8 mouse cellular contexts compared by ENCODE assay signal in the genomic region with DNA sequence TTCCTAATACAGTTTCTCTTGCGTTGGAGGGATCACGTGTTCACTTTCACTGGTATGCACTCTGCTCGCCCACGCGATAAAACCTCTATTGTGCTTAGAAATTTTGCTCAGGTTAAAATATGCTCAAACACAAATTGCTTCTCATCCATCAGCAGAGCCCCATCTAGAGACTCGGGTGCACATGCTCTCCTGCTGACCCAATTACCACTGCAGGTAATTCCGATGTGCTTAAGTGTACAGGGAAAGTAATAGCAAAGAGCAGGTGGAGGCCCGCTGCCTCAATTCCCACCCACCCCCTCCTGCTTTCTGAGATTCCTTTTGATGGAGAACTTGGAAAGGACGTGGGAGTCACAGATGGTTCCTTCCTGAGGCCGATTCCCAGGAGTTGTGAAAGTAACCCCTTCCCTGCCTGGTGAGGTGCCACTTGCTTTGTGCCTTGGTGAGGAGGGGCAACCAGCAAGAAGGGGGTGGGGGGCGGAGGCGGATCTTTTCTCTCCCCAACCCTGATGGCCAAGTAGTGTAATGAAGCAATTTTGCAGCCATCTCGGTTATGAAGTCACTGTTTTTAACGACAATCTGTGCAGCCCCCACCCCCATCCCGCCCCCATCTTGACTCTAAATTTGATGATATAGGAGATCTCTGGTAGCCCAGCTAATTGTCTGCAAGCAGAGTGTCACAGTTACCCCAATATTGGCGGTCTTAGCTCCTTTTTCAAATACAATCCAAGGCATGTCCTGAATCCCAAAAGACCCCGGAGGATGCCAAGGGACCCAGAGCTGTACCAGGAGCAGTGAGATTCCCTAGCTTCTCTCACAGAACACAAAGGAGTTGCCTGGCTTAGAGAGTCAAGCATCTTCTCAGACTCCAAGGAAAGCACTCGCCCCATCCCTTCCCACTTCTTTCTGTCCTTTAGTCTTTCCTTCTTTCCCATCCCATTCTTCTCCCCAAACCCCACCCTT. TPM values are rescaled to one million over a fixed set of nuclear protein-coding genes. Genes with fewer than 3 reads are reported as not detected.
A peak's percentile ranks its signal among the peaks of the same experiment; 100 is the strongest.
DNase-seq lines count a peak whose midpoint lies in the region; TF ChIP-seq lines count a peak whose summit lies in the region.

No protein-coding gene starts in this region.

- no peak for TF ChIP-seq CTCF in C2C12 (IDR thresholded peaks at IDR 0.05; ENCODE audit: control insufficient read depth, insufficient read depth, insufficient read length)

- no peaks in the 10 kb centered on the region for H3K79me2 ChIP-seq in C2C12 (ENCODE audit: control insufficient read depth, insufficient read depth)

- no peak overlapping the region for H3K27ac ChIP-seq in hindbrain, embryonic 10.5 days

- peaks cover 32% of the 10 kb centered on the region for H3K4me1 ChIP-seq in hindbrain, embryonic 10.5 days (replicated peaks)

- 4% methylated on average over 18 of the region's 18 CpGs for WGBS in hindbrain, embryonic 10.5 days

- no peaks in the 10 kb centered on the region for H3K9me3 ChIP-seq in hindbrain, embryonic 10.5 days

- H3K79me3 ChIP-seq in C2C12 (ENCODE audit: low read depth) = no peaks in the 10 kb centered on the region

- peak; percentile 79 for DNase-seq in brain, embryonic 18.5 days (ENCODE audit: low read depth, low spot score)
- peak; percentile 12 for DNase-seq in hindbrain, embryonic 10.5 days (ENCODE audit: low spot score)
- DNase-seq in left cerebral cortex, postnatal 25 days (ENCODE audit: low spot score in 2 of 2) = peak; percentile 74 to 96
- peak; percentile 85 for DNase-seq in right cerebral cortex, adult 2 months (ENCODE audit: low spot score in 2 of 2)
- no peak for DNase-seq in kidney, postnatal 36 days
- DNase-seq in urinary bladder, postnatal 25 days (ENCODE audit: low spot score) = no peak
- DNase-seq in natural killer cell, adult 2 months (ENCODE audit: low spot score in 2 of 2) = no peak

- H3K27me3 ChIP-seq in C2C12 (ENCODE audit: control insufficient read depth, insufficient read depth, insufficient read length) = peaks cover 3% of the 10 kb centered on the region
- H3K27me3 ChIP-seq in hindbrain, embryonic 10.5 days (ENCODE audit: insufficient read depth, poor library complexity, severe bottlenecking) = peaks cover 58% of the 10 kb centered on the region

- H3K4me3 ChIP-seq in C2C12 (ENCODE audit: insufficient read depth, poor library complexity, severe bottlenecking) = no peak overlapping the region
- peak overlapping the region; percentile 79 for H3K4me3 ChIP-seq in hindbrain, embryonic 10.5 days

- intact Hi-C loops in left cerebral cortex, postnatal 25 days (cut with DNase I) = loop anchor here (1.0 to 10.0 kb wide), 10 partner anchors 147 to 985 kb away; no protein-coding TSS in a partner anchor

- H3ac ChIP-seq in C2C12 (ENCODE audit: control insufficient read depth, insufficient read length, low read depth) = no peak overlapping the region

- no peaks in the 10 kb centered on the region for H3K36me3 ChIP-seq in C2C12 (ENCODE audit: control insufficient read depth, insufficient read depth)
- H3K36me3 ChIP-seq in hindbrain, embryonic 10.5 days = no peaks in the 10 kb centered on the region

TF ChIP-seq in C2C12, 6 proteins besides CTCF, POLR2A, EP300 and RAD21:
- TF ChIP-seq USF1 (IDR thresholded peaks at IDR 0.05; ENCODE audit: low read depth) = peak; percentile 40
- TF ChIP-seq MYOD1 (IDR thresholded peaks at IDR 0.05; ENCODE audit: control insufficient read depth, insufficient read length, low read depth) = no peak

RNA-seq across cellular contexts. Expression of a gene that starts 2.0 kb away (rescaled TPM):
- not detected for polyA plus RNA-seq in C2C12 (2012; fragmentation: generic; extraction: Trizol)
- 0.29 and 0.86 TPM in 2 replicates for polyA plus RNA-seq in hindbrain, embryonic 10.5 days (2016; fragmentation: Nextera tagmentation; extraction: Ambion mirVana)
- 100 to 1,000 TPM; 121 to 134 TPM for total RNA-seq in left cerebral cortex, postnatal 25 days (2021)

Comparison
In these comparisons a context has a peak if more than half of its experiments do, and no peak if none do; other contexts are left out.
1. DNase-seq: peak in brain, embryonic 18.5 days (single experiment), hindbrain, embryonic 10.5 days (single experiment), left cerebral cortex, postnatal 25 days (2 of 2) and right cerebral cortex, adult 2 months (2 of 2); none in kidney, postnatal 36 days (0 of 2), urinary bladder, postnatal 25 days (single experiment) and natural killer cell, adult 2 months (0 of 2).